Comparison of ENCODE assay signal across 27 mouse cellular contexts in genomic region chr9:60828196-60828595, GRCm38 (mm10). TPM values are rescaled to one million over a fixed set of nuclear protein-coding genes. Genes with fewer than 3 reads are reported as not detected.
DNase-seq lines count a peak whose midpoint lies in the region; ATAC-seq and TF ChIP-seq lines count a peak whose summit lies in the region.
"Had no signal": no experiment of that assay in that cellular context is flagged by ENCODE, and none has a peak within 500 bp of the region (broad histone marks: within the 10 kb centered on the region; RNA-seq: fewer than 3 reads in every experiment).

No protein-coding gene starts in this region.

- TF ChIP-seq CTCF in heart, adult 2 months (IDR thresholded peaks at IDR 0.05), result no peak
- no peak for TF ChIP-seq CTCF in CH12.LX (conservative IDR thresholded peaks at IDR 0.05 in 1 of 2, IDR thresholded peaks at IDR 0.05 in 1 of 2; ENCODE audit: low read depth in 2 of 2, low read length in 2 of 2)

- dilution Hi-C loops in CH12.LX (cut with MboI; ENCODE audit: extremely low pct_ligation_motif_present, extremely low pct_unique_long_range_greater_than_20kb, low sequenced_read_pairs), result no loop called here

- TF ChIP-seq POLR2A in heart, adult 2 months (IDR thresholded peaks at IDR 0.05; ENCODE audit: insufficient read depth, low read depth, low read length), result no peak
- TF ChIP-seq POLR2A in CH12.LX (IDR thresholded peaks at IDR 0.05; ENCODE audit: low read depth, low read length), result no peak

- peak; percentile 63 for DNase-seq in heart, adult 11 months
- no peak for DNase-seq in heart, embryonic 10.5 days (ENCODE audit: low spot score)
- DNase-seq in heart, adult 2 months, result no peak
- peak; percentile 11 for DNase-seq in CH12.LX (ENCODE audit: extremely low read depth)
- DNase-seq in thymus, postnatal 10 days (ENCODE audit: low spot score in 2 of 2), result no peak
- DNase-seq: adrenal gland, adult 8-10 months; adrenal gland, postnatal 25 days; B cell, adult 2 months; cerebellum, adult 11-12 months; cerebellum, adult 8-10 months; cerebellum, postnatal 10 days; cerebellum, postnatal 36 days; forebrain, postnatal 0 days; gastrocnemius, postnatal 36 days; heart, postnatal 14 days; kidney, adult 11 months; kidney, adult 9 months had no signal

- in situ Hi-C loops in CH12.LX (cut with MboI; ENCODE audit: low pct_ligation_motif_present, low pct_unique_long_range_greater_than_20kb, low sequenced_read_pairs), result no loop called here

- H3K79me2 ChIP-seq in heart, adult 2 months (replicated peaks; ENCODE audit: control insufficient read depth, insufficient read depth, low read length), result peaks cover 9% of the 10 kb centered on the region
- H3K79me2 ChIP-seq in CH12.LX (replicated peaks; ENCODE audit: control insufficient read depth, extremely low read depth, insufficient read depth, poor library complexity, severe bottlenecking), result no peaks in the 10 kb centered on the region

- H3K9ac ChIP-seq in heart, embryonic 14.5 days (ENCODE audit: low read length), result 0 out of 2 replicates have a peak overlapping the region, but pooled peaks have one; percentile 13
- no peak overlapping the region for H3K9ac ChIP-seq in heart, adult 2 months (ENCODE audit: low read depth, low read length)
- no peak overlapping the region for H3K9ac ChIP-seq in CH12.LX (ENCODE audit: insufficient read depth, low read depth)
- H3K9ac ChIP-seq: embryonic facial prominence, embryonic 12.5 days; embryonic facial prominence, embryonic 15.5 days; forebrain, postnatal 0 days; hindbrain, embryonic 13.5 days; intestine, embryonic 15.5 days had no signal

- no peak overlapping the region; the same call in 1 of the 2 replicates for H3K4me2 ChIP-seq in heart, embryonic 14.5 days (ENCODE audit: low read length)
- H3K4me2 ChIP-seq in CH12.LX (ENCODE audit: insufficient read depth, low read depth, poor library complexity, severe bottlenecking), result no peak overlapping the region
- H3K4me2 ChIP-seq: embryonic facial prominence, embryonic 12.5 days; embryonic facial prominence, embryonic 15.5 days; hindbrain, embryonic 13.5 days; intestine, embryonic 15.5 days had no signal

- WGBS in heart, embryonic 10.5 days, result 70% methylated on average over 2 of the region's 2 CpGs
- WGBS in heart, embryonic 14.5 days, result 65% methylated on average over 2 of the region's 2 CpGs
- WGBS in heart, adult 2 months, result 69% methylated on average over 2 of the region's 2 CpGs

- no peak for TF ChIP-seq EP300 in heart, adult 2 months (IDR thresholded peaks at IDR 0.05; ENCODE audit: insufficient read depth, low read depth, low read length)
- TF ChIP-seq EP300 in CH12.LX (IDR thresholded peaks at IDR 0.05; ENCODE audit: low read length), result no peak

- no peak for ATAC-seq in heart, embryonic 14.5 days (ENCODE audit: insufficient number of reproducible peaks, insufficient read depth, low FRiP score, low read depth)
- ATAC-seq in common myeloid progenitor, adult 5-6 weeks (replicated peaks; ENCODE audit: low read depth, poor library complexity, severe bottlenecking), result 0 out of 2 replicates have a peak, but pooled peaks have one; percentile 56
- ATAC-seq: activated CD4-positive, CD25-positive, alpha-beta regulatory T cell, adult 4 months; forebrain, embryonic 14.5 days; forebrain, postnatal 0 days; hindbrain, embryonic 16.5 days; intestine, embryonic 15.5 days had no signal

- intact Hi-C loops in heart, adult 2 months (cut with DNase I), result no loop called here

- H3K4me3 ChIP-seq in heart, embryonic 10.5 days, result no peak overlapping the region
- no peak overlapping the region for H3K4me3 ChIP-seq in heart, embryonic 14.5 days (ENCODE audit: control insufficient read depth in 1 of 2, insufficient read depth in 1 of 2, low read depth in 1 of 2, low read length in 2 of 2)
- no peak overlapping the region for H3K4me3 ChIP-seq in heart, adult 2 months
- H3K4me3 ChIP-seq in CH12.LX (replicated peaks in 1 of 3; ENCODE audit: low read depth in 2 of 3, low read length in 2 of 3, poor library complexity in 1 of 3), result no peak overlapping the region
- H3K4me3 ChIP-seq: embryonic facial prominence, embryonic 12.5 days; embryonic facial prominence, embryonic 15.5 days; hindbrain, embryonic 10.5 days; hindbrain, embryonic 13.5 days; intestine, embryonic 15.5 days had no signal

- TF ChIP-seq RAD21 in CH12.LX (IDR thresholded peaks at IDR 0.05; ENCODE audit: low read depth, low read length), result no peak

- no peak overlapping the region for H3K27ac ChIP-seq in heart, embryonic 10.5 days
- 0 out of 4 replicates have a peak overlapping the region, but pooled peaks of 1 of the 2 experiments have one; percentile 19 for H3K27ac ChIP-seq in heart, embryonic 14.5 days (replicated peaks in 1 of 2; ENCODE audit: control insufficient read depth in 1 of 2, insufficient read depth in 1 of 2, low read depth in 2 of 2, low read length in 2 of 2)
- H3K27ac ChIP-seq in heart, adult 2 months, result no peak overlapping the region
- no peak overlapping the region for H3K27ac ChIP-seq in CH12.LX (ENCODE audit: insufficient read depth, low read depth)
- H3K27ac ChIP-seq: embryonic facial prominence, embryonic 12.5 days; embryonic facial prominence, embryonic 15.5 days; hindbrain, embryonic 10.5 days; hindbrain, embryonic 13.5 days; intestine, embryonic 15.5 days had no signal

- H3K36me3 ChIP-seq in heart, embryonic 10.5 days, result peaks cover 7% of the 10 kb centered on the region
- H3K36me3 ChIP-seq in heart, embryonic 14.5 days (ENCODE audit: control insufficient read depth, insufficient read depth, low read length), result no peaks in the 10 kb centered on the region
- H3K36me3 ChIP-seq in heart, adult 2 months (ENCODE audit: control insufficient read depth, insufficient read depth, low read length), result no peaks in the 10 kb centered on the region
- H3K36me3 ChIP-seq in CH12.LX (replicated peaks in 1 of 2; ENCODE audit: control insufficient read depth in 1 of 2, insufficient read depth in 1 of 2, low read length in 1 of 2), result no peaks in the 10 kb centered on the region
- H3K36me3 ChIP-seq: embryonic facial prominence, embryonic 12.5 days; embryonic facial prominence, embryonic 15.5 days; hindbrain, embryonic 10.5 days; hindbrain, embryonic 13.5 days had no signal

- H3K9me3 ChIP-seq in heart, embryonic 10.5 days, result no peaks in the 10 kb centered on the region
- H3K9me3 ChIP-seq in heart, embryonic 14.5 days (ENCODE audit: control insufficient read depth, low read length), result no peaks in the 10 kb centered on the region
- no peaks in the 10 kb centered on the region for H3K9me3 ChIP-seq in CH12.LX (replicated peaks; ENCODE audit: low read length)
- H3K9me3 ChIP-seq: embryonic facial prominence, embryonic 12.5 days; embryonic facial prominence, embryonic 15.5 days; hindbrain, embryonic 10.5 days; hindbrain, embryonic 13.5 days; intestine, embryonic 15.5 days had no signal

- H3K4me1 ChIP-seq in heart, embryonic 10.5 days, result peaks cover 12% of the 10 kb centered on the region
- peaks cover 9 to 12% of the 10 kb centered on the region in 2 experiments for H3K4me1 ChIP-seq in heart, embryonic 14.5 days (ENCODE audit: control insufficient read depth in 2 of 2, insufficient read depth in 2 of 2, low read length in 2 of 2)
- peaks cover 7% of the 10 kb centered on the region for H3K4me1 ChIP-seq in heart, adult 2 months (ENCODE audit: control insufficient read depth, insufficient read depth, low read length)
- peaks cover 0 to 30% of the 10 kb centered on the region in 2 experiments; a peak in 2 of 4 replicates for H3K4me1 ChIP-seq in CH12.LX (ENCODE audit: control insufficient read depth in 1 of 2, insufficient read depth in 2 of 2)

- H3K27me3 ChIP-seq in heart, embryonic 10.5 days (ENCODE audit: insufficient read depth, poor library complexity, severe bottlenecking), result no peaks in the 10 kb centered on the region
- H3K27me3 ChIP-seq in heart, embryonic 14.5 days (ENCODE audit: control insufficient read depth, insufficient read depth, low read length), result no peaks in the 10 kb centered on the region
- H3K27me3 ChIP-seq in heart, adult 2 months (ENCODE audit: control insufficient read depth, insufficient read depth, low read length), result no peaks in the 10 kb centered on the region
- no peaks in the 10 kb centered on the region for H3K27me3 ChIP-seq in CH12.LX (replicated peaks)
- H3K27me3 ChIP-seq: embryonic facial prominence, embryonic 12.5 days; embryonic facial prominence, embryonic 15.5 days; hindbrain, embryonic 13.5 days; intestine, embryonic 15.5 days had no signal

TF ChIP-seq in CH12.LX, 34 proteins besides CTCF, POLR2A, EP300 and RAD21:
- no peak for TF ChIP-seq NELFE (IDR thresholded peaks at IDR 0.05; ENCODE audit: low read depth, low read length)
- TF ChIP-seq PAX5 (IDR thresholded peaks at IDR 0.05; ENCODE audit: low read length), result no peak
- TF ChIP-seq MAFK (IDR thresholded peaks at IDR 0.05; ENCODE audit: insufficient replicate concordance, low read length), result no peak
- no peak for TF ChIP-seq ZC3H11A (IDR thresholded peaks at IDR 0.05; ENCODE audit: low read depth, low read length)

RNA-seq across cellular contexts. Expression of gene Uaca, which starts 33.9 kb away (rescaled TPM):
- 34.3 and 39.5 TPM in 2 replicates for polyA plus RNA-seq in heart, embryonic 10.5 days (2016; fragmentation: Nextera tagmentation; extraction: Ambion mirVana)
- 10.9 and 17.1 TPM in 2 replicates for polyA plus RNA-seq in heart, embryonic 14.5 days (2014; fragmentation: Nextera tagmentation; extraction: Ambion mirVana)
- total RNA-seq in heart, adult 2 months (2021), result 10 to 100 TPM; 42.7 to 53.5 TPM
- polyA plus RNA-seq in heart, adult 2 months (2012; rRNA removed), result 10.6 and 14.8 TPM in 2 replicates
- total RNA-seq in CH12.LX (2012; rRNA removed) (0.17 and 0.34 TPM in 2 replicates), CH12.LX (2014; rRNA removed) (not detected in 2 replicates)
- polyA plus RNA-seq in CH12.LX (2012; ENCODE audit: insufficient read length, low read depth), result 0.17 and 0.18 TPM in 2 replicates
- 1.9 and 2.4 TPM in 2 replicates for total RNA-seq in common myeloid progenitor, adult 5-6 weeks (2017)
- polyA plus RNA-seq: activated CD4-positive, CD25-positive, alpha-beta regulatory T cell, adult 4 months had no signal

Comparison
In these comparisons a context has a peak if more than half of its experiments do, and no peak if none do; other contexts are left out.
1. DNase-seq: peak in heart, adult 11 months (single experiment) and CH12.LX (single experiment); none in heart, embryonic 10.5 days (single experiment), heart, adult 2 months (0 of 2) and thymus, postnatal 10 days (0 of 2).